Mouse (Mus musculus): Measurements from ENCODE around the gene Prc1.

GRCm38 (mm10) chr7:80298754-80299153 is 4.5 kb downstream of the Prc1 start:
- TF ChIP-seq POLR2A (IDR thresholded peaks at IDR 0.05; ENCODE audit: insufficient read length, low read depth): no peak
- TF ChIP-seq TCF3 (IDR thresholded peaks at IDR 0.05; ENCODE audit: insufficient read length, low read depth): no peak
- TF ChIP-seq MAX (IDR thresholded peaks at IDR 0.05; ENCODE audit: low read depth): no peak
- no peak for TF ChIP-seq USF1 (IDR thresholded peaks at IDR 0.05; ENCODE audit: low read depth)
- TF ChIP-seq POLR2AphosphoS2 (IDR thresholded peaks at IDR 0.05; ENCODE audit: insufficient read length, low read depth): no peak

Measured in myocyte (in vitro differentiated cells).